Mouse (Mus musculus) B cell, adult 62 days (primary cell): Measurements from ENCODE around the gene Prl2c1. TPM values are rescaled to one million over a fixed set of nuclear protein-coding genes. Genes with fewer than 3 reads are reported as not detected.

Experiments used
- total RNA-seq: library from RNA; stranded (reverse); gene quantifications from 4 replicates; pipeline ENCODE4 v1.2.4, GENCODE M21; 2023

The Prl2c1 gene
- total RNA-seq: not detected in 4 replicates

DNA sequence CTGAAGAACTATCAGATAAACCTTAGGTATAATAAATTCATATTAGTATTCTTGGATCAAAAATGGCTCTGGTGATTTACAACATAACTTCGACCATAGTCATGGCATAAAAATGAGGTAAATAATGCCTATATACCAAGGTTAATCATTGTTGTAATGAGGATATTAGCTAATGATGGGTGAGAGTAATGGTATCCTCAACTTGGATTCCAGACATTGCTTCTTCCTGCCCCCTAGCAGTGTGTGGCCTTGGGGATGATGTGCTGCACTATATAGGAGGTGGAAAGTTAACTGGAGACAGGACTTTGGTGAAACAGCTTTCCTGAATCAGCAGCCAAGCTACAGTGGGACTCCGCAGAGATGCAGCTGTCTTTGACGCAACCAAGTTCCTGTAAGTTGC is at the start of gene Prl2c1:
Gene Prl2c1 (plus strand): TSS at position 301 of the 400 bp plus-strand sequence.

DNA sequence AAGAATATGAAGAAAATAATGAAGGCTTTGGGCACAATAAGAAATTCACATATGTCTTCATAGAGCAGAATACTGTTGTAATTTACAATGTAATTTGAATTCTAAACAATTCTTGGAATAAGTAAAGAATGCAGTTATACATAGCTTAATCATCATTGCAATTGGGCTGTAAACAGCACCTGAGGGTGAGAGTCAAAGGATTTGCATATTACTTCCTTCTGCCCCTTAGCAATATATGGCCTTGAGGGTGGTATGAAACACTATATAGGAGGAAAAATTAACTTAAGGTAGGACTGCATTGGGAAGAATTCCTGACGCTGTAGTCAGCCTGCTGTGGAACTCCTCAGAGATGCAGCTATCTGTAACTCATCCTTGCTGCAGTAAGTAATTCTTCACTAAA is 47.8 kb upstream of the Prl2c1 start, which contains the start of gene Prl2a1:
Gene Prl2a1 (plus strand): TSS at position 301 of the 400 bp plus-strand sequence.

Other genes starting within 250 kb of the Prl2c1 start
- not detected in 4 replicates for gene Prl7b1, start 238.8 kb upstream of the Prl2c1 start, total RNA-seq
- not detected in 4 replicates for gene Prl7a1, start 206.8 kb upstream of the Prl2c1 start, total RNA-seq
- gene Prl7a2, start 181.3 kb upstream of the Prl2c1 start, total RNA-seq: not detected in 4 replicates
- gene Prl7d1, start 132.6 kb upstream of the Prl2c1 start, total RNA-seq: not detected in 4 replicates
- gene Prl7c1, start 68.5 kb upstream of the Prl2c1 start, total RNA-seq: not detected in 4 replicates
- gene Prl2a1, start 47.7 kb upstream of the Prl2c1 start, total RNA-seq: not detected in 4 replicates
- gene Prl4a1, start 166.9 kb downstream of the Prl2c1 start, total RNA-seq: not detected in 4 replicates